Mouse (Mus musculus) megakaryocyte, adult 5-6 weeks (primary cell): Measurements from ENCODE around the gene Zfhx2. TPM values are rescaled to one million over a fixed set of nuclear protein-coding genes. Genes with fewer than 3 reads are reported as not detected.
A peak's percentile ranks its signal among the peaks of the same experiment; 100 is the strongest.

Experiments
- ATAC-seq: 2 replicates; pipeline ENCODE4 v1.8.0; 2016; ENCODE audit warnings: mild to moderate bottlenecking, inconsistent platforms; ENCODE audit not compliant: poor library complexity, severe bottlenecking
- total RNA-seq, 2 experiments: library from RNA; stranded (forward) in 1 of 2; stranded (reverse) in 1 of 2; fragments of 153-499, 151-499 nt in 1 of 2; fragments of 221-1000, 200-1000 nt in 1 of 2; gene quantifications; 2 replicates each; pipeline versions ENCODE4 v1.2.3 to v1.2.4; 2015 to 2017

Gene Zfhx2
- total RNA-seq, 2 experiments from 2014 or later: 1.1 to 2.0 TPM

DNA sequence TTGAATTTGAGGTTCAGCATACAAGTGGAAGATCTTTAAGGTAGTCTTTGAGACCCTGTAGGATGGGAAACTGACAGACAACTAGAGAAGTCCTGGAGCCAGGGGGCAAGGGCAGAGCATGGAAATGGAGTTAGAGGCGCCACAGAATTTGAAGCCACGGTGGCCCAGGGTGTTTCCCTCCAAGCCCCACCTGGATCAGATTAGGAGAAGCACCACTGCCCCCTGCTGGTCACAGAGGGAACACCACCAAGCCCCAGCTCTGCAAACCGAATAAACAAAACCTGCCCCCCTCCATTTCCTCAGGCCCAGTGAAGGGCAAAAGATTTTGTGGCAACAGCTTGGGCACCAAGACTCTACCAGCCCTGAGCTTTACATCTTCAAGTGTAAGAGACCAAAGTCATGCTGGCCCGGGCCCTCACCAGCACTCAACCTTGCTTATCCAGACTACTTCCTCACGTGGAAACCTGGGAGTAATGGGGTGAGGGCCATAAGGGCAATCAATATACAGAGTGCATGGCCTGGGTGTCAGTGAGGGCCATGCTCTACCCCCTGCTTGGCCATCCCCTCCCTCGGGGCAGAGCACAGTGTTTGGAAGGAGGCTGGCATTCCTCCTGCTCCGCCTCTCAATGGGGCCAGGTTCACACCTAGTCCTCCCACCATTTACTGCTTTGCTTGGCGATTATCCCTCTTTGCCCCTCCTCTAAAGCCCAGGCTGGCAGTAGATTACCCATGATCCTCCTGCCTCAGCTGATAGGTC lies 12.7 kb downstream of the Zfhx2 start:
- peak; percentile 90 for ATAC-seq

GRCm38 (mm10) chr14:55078366-55078989 lies 13.6 kb downstream of the Zfhx2 start:
- no peak; the same call in 1 of the 2 replicates for ATAC-seq

- ATAC-seq: no peak
Observed at GRCm38 (mm10) chr14:55077481-55078365, 14.4 kb downstream of the Zfhx2 start.

DNA sequence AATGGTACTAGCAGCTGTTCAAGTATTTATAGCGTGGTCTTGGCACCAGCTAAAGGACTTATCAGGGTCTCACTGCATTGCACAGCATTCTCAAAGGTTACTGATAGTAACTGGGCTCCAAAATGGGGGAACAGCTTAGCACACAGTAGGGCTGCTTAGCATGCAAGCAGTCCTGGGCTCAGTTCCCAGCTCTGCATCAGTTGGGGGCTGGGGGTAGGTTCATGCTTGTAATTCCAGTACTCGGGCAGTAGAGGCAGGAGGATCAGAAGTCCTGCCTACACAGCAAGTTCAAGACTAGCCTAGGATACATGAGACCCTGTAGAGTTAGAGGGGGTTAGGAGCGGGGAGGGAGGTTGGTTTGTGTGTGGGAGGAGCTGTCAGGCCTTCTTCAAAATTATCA lies 15.2 kb downstream of the Zfhx2 start:
- ATAC-seq: no peak

GRCm38 (mm10) chr14:55076224-55076623 lies 15.9 kb downstream of the Zfhx2 start:
- no peak for ATAC-seq

DNA sequence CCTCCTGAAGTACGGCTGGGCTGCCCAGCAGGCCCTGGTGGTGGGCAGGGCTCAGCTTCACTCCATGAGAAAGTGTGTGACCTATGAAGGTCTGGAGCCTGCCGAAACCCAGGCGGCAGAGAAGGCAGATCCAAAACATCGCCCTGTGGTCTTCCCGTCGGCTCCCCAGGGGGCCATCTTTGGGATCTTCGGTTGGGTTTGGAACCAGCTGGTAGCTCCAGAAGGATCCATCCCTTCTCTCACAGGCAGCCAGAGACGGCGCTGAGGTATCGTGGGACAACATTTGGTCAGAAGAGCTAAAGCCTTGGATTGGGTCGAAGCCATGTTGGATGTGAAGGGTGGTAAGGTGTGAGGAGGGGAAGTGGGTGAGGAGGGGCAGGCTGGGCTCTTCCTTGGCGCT lies 17.7 kb downstream of the Zfhx2 start:
- ATAC-seq: no peak

DNA sequence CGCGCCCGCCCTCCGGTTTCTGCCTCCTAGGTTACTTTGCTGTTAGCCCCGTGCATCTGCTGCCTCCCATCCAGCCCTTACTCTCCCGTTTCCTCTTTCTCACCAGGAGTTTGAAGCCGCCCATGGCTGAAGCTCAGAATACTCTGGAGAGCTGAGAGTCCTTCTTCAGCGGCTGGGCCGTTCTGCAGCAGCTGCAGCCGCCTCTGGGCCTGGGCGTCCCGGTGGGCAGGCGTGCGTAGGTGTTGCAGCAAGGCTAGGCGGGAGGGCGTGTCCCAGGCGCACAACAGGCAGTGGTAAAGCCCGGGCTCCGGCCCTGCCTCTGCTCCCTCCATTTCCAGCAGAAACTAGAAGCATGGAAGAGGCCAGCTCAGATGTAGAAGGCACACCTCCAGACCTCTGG lies 20.4 kb downstream of the Zfhx2 start:
- no peak for ATAC-seq

DNA sequence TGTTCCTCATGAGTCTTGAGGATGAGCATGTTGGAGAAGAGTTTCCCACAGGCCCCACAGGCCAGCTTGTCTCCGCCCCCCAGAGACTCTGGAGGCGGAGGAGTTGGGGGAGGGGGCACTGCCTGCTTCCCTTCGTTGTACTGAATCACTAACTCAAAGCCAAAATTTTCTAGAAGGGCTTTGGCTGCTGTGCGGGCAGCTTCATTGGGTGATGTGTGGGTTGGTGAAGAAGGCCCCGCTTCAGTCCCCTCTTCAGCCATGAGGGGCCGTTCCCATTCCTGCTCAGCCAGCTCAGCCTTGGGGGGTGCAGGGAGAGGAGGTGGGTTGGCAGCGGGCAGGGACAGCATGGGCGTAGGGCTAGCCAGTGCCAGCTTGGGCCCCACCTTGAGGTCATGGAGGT lies 26.1 kb downstream of the Zfhx2 start:
- ATAC-seq: no peak

- ATAC-seq: no peak
Observed at GRCm38 (mm10) chr14:55065391-55065790, 26.7 kb downstream of the Zfhx2 start.

DNA sequence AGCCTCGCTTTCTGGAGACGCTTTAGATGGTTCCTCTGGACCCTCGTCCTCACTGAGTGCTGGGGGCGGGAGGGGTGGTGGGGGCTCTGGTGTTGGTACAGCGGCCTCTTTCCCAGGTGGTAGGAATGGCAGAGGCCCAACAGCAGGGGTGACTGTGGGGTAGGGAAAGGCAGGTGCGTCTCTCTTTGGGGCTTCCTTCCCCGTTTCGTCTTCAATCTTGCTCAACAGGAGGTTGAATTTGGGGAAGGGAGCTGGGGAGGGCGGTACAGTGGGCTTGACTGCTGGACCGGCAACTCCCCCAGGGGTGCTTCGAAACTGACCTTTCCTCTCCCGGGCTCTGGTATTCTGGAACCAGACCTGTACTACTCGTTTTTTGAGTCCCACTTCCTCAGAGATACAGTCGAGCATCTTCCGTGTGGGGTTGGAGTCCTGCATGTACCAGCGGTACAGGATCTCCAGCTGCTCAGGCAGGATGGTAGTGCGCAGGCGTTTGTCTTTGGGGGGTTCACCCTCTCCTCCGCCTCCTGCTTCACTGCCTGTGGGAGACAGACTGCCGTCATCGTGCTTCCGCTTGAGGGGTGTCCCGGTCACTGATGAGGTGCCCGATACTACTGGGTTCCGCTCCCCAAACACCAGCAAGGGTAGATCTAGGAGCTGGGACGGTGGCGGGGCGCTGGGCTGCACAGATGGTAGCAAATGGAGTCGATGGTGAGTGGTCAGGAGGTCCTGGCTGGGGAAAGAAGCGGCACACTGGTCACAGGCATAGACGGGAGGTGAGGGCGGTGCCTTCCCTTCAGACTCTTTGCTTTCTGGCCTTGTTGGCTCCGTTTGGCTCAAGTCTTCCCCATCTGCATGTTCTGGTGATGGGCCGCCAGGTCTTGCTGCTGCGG lies 27.4 kb downstream of the Zfhx2 start:
- ATAC-seq: 0 out of 2 replicates have a peak, but pooled peaks have one; percentile 13

DNA sequence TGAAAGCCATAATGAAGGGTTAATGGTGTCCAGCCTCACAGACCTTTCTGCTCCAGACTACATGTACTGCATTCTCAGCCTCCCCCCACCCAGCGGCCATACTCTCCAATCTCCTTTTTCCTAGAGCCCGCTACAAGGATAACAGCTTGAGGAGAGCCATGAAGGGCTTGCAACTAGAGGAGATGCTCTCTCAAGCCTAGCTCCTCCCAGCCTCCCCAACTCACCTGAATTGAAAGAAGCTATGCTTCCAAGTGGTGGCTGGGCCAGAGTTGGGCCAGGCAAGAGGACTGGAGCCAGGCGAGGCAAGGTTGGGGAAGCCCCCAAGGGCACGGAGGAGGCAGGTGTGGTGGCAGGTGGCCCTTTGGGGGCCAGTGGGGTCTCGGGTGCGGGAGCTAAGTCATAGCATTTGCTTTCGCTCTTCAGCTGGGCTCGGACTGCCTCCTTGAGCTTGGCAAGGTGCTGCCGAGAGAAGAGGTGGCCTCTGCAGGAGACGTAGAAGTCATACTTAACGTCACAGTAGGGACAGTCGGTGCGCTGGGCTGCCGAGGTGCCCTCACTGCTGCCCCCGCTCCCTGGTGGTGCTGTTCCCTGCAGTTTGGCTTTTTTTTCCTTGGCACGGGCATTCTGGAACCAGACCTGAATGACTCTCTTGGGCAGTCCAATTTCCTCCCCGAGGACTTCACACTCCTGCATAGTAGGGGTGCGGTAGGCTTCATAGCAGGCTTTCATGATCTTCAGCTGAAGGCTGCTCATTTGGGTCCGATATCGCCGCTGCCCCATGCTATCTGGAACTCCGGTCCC lies 28.3 kb downstream of the Zfhx2 start:
- ATAC-seq: no peak

DNA sequence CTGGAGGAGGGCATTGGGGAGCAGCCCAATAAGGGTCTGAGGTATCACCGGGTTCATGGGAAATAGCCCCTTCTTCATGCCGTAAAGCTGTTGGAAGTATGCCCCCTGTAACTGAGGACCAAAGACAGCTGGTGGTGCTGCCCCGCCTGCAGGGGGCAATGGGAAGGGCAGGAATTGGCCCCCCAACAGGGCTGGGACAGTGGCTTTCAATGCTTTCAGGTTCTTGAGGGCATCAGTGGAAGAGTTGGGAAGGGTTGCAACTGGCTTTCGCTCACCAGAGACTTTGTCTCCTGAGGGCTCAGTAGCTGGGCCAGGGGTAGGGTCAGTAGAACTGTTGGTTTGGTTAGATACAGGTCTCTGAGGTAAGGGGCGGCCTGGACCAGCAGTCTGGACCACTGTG lies 29.0 kb downstream of the Zfhx2 start:
- no peak for ATAC-seq

GRCm38 (mm10) chr14:55062626-55063025 lies 29.5 kb downstream of the Zfhx2 start:
- peak; percentile 74 for ATAC-seq

DNA sequence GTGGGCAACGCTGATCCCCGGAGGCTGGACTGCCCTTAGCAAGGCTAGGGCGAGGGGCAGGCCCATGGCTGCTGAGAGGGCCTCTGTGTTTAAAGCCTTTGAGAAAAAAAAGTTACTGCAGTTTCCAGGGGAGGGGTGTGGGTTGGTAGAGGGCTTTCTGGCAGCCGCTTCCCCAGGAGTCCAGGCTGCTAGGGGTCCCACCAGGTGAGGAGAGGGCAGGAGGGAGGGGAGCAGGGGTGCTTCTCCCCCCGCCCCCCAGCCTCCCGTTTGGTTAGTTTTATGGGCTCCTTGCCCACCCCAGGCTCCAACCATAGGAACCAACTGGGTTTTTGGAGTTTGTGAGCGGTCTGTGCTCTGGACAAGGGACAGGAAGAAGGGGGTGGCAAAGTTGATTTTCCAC lies 30.3 kb downstream of the Zfhx2 start:
- no peak for ATAC-seq

GRCm38 (mm10) chr14:55059931-55060330 lies 32.2 kb downstream of the Zfhx2 start:
- no peak for ATAC-seq

- ATAC-seq: no peak
Observed at GRCm38 (mm10) chr14:55059009-55059408, 33.1 kb downstream of the Zfhx2 start.

- ATAC-seq: peak; percentile 71
Observed at GRCm38 (mm10) chr14:55055167-55055834, 36.8 kb downstream of the Zfhx2 start.

DNA sequence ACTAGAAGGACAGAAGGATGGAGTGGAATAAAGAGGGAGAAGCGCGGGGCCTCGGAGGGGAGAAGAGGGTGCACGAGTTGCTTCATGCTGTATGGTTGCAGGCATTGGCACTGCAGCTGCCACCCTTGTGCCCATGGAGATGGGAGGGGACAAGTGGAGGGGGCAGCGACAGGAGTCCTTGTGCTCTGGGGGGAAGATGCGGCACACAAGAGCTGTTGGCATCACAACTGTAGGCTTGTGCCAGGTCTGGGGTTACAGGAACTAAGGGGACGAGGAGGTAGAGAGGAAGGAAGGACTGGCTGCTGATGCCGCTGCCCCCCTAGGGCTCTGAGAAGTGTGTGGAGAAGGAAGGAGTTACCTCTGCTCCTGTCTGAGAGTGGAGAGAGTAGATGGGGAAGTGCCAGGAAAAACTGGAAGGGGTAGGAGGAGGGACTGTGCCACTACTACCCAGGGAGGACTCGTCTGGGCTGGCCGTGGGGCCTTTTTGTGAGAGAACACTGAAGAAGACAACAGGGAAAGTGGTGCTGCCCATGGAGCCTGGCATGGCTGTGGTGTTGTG lies 37.9 kb downstream of the Zfhx2 start:
- no peak; the same call in 1 of the 2 replicates for ATAC-seq

DNA sequence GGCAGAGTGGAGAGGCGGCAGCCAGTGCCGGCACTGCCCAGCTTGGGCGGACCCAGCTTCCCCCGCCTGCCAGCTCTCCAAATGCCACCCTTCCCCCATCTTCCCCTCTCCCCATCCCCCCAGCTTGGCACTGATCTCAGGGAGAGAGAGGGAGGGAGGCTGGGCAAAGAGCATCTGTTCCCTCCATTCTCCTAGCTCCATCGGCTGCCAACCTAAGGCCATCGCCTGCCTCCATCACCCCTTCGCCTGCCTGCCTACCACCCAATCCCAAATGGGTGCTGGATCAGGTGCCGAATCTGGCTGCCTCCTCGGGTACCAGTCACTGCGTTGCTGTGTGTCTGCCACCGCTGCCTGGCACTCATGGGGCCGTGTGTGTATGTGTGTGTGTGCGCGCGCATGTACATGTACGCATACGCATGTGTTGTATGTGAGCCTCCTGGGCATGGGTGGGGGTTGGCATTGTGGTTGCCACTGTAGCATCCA lies 38.4 kb downstream of the Zfhx2 start:
- no peak for ATAC-seq
